Mouse (Mus musculus) heart, postnatal 36 days (tissue): ENCODE results near the gene Rabl6. TPM values are rescaled to one million over a fixed set of nuclear protein-coding genes. Genes with fewer than 3 reads are reported as not detected.
"Not testable (repeated sequence)": the region's sequence is repeated elsewhere in the genome, so short reads cannot be mapped to it uniquely, and the experiment has no call there.

Experiments used
- DNase-seq, 2 experiments: peaks; one replicate each; pipeline ENCODE4 v3.0.0; 2021 to 2022
- intact Hi-C: fragments of 180-260 bp; cut with DNase I; formaldehyde crosslinking; loops from one replicate; pipeline ENCODE4 v1.15.1; 2025
- total RNA-seq, 2 experiments: library from RNA; stranded (reverse); gene quantifications; 2 replicates each; pipeline ENCODE4 v1.2.3; 2021

The Rabl6 gene
- total RNA-seq, 2 experiments from 2014 or later = 60.9 to 62.5 TPM

DNA sequence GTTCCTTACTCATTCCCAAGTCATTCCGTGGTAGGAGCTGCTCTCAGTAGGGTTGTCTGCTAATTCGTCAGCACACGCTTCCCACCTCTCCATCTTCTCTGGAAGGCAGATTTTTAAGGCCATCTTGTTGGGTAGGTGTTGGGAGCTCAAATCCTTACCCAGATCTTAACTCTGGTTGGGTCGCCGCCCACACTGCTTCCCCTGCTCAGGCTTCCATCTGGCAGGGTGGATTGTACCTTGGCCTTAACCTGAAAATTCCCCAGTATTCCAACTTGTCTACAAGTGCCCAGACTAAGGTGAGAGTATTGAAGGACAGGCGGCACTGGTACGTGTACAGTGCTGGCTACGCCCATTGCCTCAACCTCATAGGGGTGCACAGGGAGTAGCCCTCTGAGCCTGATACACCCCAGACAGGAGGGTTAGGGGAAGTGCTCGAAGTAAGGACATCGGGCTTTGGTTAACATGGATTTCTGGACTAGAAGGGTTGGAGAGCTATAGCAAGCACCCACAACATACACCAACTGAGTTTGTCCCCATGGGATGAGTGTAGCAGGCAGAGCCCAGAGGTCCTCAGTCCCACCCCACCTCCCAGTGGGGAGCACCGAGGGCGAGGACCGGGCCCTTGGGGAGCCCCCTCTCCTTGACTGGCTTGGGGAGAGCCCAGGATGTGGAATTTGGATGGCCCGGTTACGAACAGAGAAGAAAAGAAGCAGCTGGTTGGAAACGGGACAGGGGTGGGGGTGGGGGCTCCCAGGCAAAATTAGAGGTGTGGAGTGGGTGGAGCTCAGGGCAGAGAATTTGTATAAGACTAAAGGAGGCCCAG, 32.1 kb downstream of the Rabl6 start:
- no peak for DNase-seq
- intact Hi-C loops = no loop called here

DNA sequence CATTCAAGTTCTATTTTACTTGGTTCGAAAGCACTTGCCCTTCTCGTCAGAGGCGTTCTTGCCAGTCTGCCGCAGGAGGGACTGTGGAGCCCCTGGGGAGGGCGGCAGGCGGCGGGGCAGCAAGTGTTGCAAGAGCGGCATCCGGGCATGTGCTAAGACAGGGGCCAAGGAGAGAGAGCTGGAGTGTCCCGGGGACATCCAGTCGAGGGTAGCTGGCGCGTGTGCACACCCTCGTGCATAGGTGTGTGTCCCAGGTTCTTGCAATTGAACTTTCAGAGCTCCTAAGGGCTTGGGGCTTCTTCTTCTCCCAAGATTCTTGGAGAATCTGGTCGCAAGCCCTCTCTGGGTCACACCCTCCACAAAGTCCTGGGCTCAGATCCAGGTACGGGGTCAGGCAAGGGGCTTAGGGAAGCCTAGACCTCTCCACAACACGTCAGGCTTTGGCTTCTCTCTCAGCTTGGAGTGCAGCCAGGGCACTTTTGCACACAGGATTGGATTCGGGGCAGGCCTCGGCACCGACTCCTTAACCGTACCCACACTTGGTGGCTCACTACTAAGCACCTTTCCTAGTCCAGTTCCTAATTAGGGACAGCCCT, 32.8 kb downstream of the Rabl6 start:
- intact Hi-C loops = no loop called here
- DNase-seq = peak; percentile 46

DNA sequence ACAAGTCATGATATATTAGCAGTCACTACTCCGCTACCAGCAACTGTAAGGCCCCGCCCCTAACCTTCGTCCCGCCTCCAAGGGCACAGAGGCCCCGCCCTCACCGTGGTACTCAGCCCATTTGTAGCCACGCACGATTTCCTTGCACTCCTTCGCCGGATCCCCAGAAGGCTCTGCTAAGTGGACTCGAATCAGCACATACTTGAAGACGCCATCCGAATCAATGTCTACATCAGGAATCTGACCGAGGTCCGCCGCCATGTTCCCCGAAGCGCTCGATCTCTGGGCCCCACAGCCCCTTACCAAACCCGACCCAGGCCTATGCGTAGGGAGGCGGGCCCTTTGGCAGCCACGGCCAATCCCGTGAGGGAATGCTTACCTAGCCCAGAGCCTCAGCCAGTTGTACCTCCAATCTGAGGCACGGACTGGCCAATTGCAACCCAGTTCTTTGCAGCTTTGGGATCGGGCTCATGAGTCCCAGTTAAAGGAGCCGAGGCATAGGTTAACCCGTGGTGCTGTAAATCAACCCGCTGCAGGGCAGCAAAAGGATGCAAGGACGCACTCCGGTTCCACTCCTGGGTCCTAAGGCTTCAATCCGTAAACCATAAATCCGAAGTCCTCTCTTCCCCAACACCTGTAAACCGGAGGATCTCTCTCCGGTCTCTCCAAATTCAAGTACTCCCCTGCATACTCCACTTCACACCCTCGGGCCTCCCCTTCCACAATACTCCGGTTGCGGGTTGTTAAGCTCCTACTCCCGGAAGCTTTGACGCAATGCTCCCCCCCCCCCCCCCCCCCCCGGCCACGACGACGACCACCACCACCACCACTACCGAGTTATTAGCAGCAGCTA, 33.5 kb downstream of the Rabl6 start, which contains the start of the genes Mamdc4 and Phpt1:
Mamdc4 (minus strand) TSS at position 267 of the 853 bp plus-strand sequence.
Phpt1 (minus strand) TSS at position 646 of the 853 bp plus-strand sequence.
- intact Hi-C loops = no loop called here
- DNase-seq = peak; percentile 96 to 98

DNA sequence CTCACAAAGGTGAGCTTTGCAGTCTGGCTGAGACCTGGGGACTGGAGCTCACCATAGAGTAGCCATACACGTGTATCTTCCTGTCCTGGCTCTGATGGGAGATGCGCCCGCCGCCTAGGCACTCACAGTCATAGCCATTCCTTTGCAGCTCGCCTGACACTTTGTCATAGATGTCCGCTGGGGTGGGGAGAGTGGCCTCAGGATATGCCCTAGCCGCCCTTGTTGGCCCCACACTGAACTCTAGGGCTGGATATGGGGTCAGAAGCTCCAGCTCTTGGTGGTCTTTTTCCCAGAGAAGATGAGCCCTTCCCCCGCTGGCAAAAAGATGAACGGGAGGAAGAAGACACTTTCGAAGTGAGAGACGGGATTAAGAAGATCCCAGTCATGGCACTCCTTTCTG, 34.2 kb downstream of the Rabl6 start:
- intact Hi-C loops = no loop called here
- DNase-seq = no peak

DNA sequence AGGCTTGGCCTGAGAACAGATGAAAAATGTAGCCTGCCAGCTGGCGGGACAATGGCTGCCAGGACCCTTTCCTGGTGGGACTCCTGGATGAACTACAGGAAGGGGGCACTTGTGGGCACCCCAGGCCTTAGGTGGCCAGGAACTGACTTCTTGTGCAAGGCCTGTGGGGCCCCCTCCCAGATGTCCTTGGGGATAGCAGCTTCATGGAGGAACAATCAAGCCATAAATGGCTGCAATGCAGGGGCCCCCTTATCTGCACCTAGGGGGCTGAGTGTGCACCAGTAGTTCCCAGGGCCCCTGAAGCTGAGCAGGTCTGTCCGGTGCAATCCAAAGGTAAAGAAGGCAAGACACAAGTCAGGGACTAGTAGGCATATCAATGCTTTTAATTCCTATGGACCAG, 35.3 kb downstream of the Rabl6 start:
- intact Hi-C loops = no loop called here
- no peak for DNase-seq

DNA sequence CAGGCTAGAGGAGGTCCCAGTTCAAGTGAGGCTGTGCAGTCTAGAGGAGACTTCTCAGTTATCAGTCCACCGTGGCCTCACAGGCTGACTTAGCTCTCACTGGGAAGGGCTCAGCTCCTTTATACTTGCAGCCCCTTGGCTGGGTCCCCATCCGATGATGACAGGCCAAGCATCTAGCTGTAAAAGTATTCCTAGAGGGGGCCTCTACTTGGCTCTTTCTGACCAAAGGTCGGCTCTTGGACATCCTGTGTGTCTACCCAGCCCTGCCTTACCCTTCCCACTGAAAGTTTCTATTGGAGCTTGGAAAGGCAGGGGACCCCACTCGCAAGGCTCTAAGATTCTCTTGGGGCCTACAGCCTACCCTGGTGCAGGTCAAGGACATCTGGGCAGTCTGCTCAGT, 37.1 kb downstream of the Rabl6 start:
- no peak for DNase-seq
- intact Hi-C loops = no loop called here

DNA sequence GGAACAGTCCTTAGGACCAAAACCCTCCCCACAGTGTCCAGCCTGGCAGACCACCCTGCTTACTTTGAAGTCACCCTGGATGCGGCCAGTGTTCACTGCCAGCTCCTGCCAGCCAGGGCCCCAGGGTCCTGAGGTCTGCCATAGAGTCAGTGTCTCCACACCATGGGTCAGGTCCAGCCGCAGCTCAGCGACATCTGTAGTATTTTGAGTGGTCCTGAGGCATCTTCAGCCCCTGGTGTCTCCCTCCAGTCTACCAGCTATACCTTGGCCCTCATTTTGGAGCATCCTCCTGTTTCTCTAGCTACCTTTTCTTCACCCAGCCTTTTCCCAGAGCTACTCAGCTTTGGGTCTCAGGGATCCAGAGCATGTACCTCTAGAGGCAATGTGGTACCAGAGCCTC, 39.0 kb downstream of the Rabl6 start:
- no peak for DNase-seq
- intact Hi-C loops = no loop called here

DNA sequence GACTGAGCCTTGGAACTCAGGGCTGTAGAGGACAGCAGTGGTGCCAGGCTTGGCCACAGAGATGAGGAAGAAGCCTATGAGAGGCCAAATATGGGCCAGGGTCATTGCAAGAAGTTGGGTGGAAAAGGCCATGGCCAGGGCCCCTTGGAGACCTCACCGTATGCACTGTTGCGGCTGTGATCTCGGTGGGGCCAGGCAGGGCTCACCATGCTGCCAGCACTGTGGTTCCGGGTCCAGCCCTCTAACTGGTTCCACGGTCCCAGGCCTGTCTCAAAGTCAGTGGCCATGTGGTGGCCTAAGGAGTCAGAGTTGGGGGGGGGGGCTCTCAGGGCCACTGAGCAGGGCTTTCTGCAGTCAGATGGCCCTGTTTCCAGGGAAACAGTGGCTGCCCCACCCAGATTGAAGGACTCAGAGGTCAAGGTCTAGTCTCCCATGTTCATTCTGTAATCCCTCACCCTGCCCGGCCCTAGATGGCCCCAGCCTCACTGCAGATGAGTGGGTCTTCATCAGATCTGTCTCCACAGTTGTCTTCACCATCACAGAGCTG, 39.8 kb downstream of the Rabl6 start:
- intact Hi-C loops = no loop called here
- DNase-seq = no peak

DNA sequence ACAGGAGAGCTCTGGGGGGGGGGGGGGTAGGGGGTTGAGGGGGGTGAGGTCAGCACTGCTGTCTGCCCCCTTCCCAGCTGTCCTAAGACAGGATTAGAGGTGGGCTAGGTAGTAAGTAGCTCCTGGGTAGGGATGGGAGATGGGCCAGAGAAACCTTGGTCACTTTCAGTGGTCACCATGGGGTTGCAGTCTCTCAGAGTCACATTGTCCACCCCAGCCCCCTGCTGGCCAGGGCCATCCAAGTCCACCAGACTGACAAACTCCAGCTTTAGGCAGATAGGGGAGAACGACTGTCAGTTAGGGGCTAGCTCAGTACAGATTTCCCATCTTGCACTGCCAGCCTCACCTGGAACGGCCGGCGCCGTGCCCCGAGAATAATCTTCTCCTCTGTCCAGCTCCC, 41.8 kb downstream of the Rabl6 start:
- intact Hi-C loops = no loop called here
- DNase-seq = no peak

DNA sequence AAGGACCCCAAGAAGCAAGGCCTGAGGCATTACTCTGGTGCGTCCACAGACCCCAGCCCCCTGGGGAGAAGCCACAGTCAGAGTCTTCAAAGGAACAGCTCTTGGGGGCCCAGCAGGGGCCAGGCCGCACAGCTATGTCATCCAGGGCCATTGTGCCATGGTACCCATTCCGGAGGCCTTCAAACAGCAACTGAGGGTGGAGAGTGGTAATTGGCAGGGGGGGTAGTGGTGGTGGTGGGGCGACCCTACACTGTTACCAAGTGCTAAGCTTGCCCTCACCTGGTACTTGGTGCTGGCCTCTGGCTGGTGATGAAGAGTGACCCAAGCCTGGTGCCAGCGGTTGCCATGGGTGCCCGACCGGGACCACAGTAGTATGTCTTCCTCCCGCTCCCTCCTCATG, 42.6 kb downstream of the Rabl6 start:
- DNase-seq = no peak
- intact Hi-C loops = no loop called here

DNA sequence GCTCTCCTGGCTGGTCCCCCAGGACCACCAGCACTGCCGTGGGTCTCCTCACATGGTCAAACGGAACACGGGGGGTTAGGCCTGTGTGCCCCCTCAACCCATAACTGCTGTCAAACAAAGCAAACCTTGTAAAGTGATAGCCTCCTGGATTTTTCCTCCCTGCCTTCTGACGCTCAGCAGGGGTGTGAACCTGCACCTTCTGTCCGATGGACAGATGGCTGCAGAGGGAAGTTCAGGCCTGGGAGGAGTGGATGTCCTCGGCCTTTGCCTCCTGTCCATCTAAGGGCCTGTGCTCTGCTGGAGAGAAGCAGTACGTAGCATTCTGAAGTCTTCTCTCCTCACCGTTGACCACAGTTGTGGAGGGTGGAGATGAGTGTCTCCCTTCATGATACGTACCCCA, 46.4 kb downstream of the Rabl6 start:
- DNase-seq = no peak
- intact Hi-C loops = no loop called here

DNA sequence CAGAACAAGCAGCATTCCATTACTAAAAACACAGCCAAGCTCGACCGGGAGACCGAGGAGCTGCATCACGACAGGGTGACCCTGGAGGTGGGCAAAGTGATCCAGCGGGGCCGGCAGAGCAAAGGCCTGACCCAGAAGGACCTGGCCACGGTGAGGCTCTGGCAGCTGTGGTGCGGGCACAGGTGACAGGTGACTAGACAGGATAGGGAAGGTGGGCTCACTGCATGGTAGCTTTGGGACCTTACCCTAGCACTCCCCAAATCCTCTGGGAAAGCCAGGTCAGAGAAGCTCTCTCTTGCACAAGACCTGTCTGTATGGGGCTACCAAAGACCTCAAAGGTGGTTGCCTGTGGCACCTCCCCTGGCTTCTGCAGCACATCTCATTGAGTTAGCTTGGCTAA, 47.8 kb downstream of the Rabl6 start:
- no peak for DNase-seq
- intact Hi-C loops = no loop called here

DNA sequence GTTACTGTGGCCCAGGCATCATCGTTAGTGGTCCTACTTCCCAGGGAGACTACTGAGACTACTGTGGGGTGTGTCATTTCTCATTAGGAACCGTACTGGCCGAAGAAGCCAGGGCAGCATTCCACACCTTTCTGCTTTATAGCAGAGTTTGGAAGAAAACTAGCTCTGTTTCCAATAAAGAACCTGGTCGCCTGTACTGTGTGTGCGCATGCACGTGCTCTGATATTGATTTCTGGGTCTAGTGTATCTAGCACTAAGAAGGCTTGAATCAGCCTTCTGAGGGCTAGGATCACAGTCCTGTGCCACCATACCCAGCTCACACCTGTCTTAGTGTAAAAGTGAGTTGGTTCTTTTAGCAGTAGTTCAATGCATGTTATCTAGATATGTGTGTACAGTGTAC, 49.5 kb downstream of the Rabl6 start:
- no peak for DNase-seq
- intact Hi-C loops = no loop called here

DNA sequence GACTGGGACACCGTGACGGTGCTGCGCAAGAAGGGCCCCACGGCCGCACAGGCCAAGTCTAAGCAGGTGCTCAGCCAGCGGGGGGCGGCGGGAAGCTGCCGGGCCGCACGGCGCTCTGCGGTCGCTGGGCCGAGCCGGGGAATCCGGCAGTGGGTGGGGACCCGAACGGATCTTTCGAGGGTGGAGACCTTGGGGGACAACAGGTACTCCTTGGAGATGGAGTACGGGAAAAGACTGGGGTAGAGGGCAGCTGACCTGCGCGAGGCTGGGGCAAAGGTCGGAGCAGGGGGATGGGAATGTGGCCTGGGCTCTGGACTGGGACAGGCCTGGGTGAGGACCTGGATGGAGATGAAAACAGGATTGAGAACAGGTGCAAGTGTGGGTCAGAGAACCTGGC, 50.4 kb downstream of the Rabl6 start:
- no peak for DNase-seq
- intact Hi-C loops = no loop called here

DNA sequence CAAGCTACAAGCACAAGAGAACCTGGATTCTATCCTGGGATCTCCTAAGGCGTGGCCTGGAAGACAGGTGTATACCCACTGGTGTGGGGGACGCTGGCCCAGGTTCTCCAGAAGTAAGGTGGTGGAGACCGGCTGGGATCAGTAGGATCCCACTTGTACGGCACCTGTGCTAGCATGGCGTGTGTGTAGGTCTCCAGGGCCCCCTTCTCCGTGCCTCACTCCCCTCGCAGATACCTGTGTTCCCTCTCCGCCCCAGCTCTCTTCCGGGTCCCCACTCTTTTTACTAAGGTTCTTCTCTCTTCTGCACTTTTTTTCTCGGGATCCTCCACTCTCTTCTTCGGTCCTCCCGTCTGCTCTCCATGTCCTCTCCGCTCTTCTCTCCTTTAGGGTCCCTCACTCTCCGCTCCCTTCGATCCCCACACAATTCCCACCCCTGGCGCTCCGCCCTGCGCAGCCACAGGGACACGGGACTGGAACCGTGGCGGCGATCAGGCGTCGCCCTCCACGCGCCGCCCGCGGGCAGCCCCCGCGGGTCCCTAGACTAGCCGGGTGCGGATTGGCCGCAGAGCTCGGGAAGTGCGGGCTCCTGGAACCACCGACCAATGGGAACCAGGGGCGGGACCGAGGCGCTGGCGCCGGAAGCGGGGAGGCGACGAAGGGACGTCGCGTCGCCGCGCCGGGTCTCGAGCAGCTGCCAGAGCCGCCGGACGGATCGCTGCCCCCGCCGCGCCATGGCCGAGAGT, 50.9 kb downstream of the Rabl6 start, which contains the start of gene Edf1:
Edf1 (plus strand) TSS at position 627 of the 743 bp plus-strand sequence.
- intact Hi-C loops = no loop called here

DNA sequence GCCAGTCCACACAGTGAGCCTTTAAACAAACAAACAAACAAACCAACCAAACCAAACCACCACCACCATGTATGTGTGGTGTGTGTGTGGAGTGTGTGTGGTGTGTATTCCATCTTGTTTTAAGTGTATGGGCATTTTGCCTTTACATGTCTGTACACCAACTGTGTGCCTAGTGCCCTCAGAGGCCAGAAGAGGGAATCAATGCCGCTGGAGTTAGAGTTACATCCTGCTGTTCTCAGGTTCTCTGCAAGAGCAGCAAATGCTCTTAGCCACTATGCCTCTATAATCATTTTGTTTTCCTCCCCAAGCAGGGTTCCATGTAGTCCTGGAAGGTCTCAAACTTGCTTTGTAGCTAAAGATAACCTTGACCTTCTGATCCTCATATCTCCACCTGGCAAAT, 52.0 kb downstream of the Rabl6 start:
- intact Hi-C loops = no loop called here
- no peak for DNase-seq

More for the DNA sequence above, 50.9 kb downstream of the Rabl6 start, which contains the start of gene Edf1:
- peak; percentile 94 to 96 for DNase-seq

DNA sequence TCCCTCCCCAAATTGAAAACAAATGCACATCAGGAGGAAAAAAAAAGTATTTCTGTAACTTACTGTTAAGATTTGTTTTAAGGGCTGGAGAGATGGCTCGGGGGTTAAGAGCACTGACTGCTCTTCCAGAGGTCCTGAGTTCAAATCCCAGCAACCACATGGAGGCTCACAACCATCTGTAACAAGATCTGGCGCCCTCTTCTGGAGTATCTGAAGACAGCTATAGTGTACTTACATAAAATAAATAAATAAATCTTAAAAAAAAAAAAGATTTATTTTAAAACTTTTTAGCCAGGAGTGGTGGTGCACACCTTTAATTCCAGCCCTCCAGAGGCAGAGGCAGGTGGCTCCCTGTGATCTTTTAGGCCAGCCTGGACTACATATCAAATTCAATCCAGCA, 52.8 kb downstream of the Rabl6 start:
- DNase-seq, intact Hi-C loops: not testable (repeated sequence)

DNA sequence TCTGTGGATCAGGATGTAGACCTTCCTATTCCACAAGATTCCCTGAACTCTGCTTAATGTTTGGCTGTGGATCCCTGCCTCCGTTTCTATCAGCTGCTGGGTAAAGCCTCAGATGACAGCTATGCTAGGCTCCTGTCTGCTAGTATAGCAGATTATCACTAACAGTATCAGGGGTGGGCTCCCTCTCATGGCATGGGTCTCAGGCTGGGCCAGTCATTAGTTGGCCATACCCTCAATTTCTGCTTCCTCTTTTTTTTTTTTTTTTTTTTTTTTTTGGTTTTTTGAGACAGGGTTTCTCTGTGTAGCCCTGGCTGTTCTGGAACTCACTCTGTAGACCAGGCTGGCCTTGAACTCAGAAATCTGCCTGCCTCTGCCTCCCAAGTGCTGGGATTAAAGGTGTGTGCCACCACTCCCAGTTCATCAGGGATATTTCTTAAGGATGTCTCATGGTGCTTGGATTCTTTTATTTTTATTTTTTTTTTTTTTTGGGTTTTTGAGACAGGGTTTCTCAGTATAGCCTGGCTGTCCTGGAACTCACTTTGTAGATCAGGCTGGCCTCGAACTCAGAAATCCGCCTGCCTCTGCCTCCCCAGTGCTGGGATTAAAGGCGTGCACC, 55.0 kb downstream of the Rabl6 start:
- DNase-seq, intact Hi-C loops: not testable (repeated sequence)

DNA sequence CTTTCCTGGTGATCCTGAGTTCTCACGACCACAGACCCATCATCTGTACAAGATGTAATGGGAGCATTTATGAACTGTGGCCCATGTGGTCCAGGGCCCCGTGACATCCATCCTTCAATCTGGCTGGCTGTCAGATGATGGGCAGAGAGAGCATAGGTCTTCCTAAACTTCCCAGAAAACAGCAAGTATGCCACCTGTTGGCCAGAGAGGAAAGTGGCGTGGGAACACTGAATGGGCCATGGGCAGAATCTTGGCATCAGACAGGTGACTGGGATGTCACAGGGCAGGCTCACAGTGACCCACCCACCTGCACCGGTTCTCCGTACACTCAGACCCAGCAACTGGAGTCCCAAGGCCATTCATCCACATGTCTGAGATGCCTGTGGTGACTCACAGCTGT, 57.1 kb downstream of the Rabl6 start:
- DNase-seq = peak; percentile 39 to 57
- intact Hi-C loops = loop anchor here (1.0 to 2.0 kb wide), 2 partner anchors 41 to 128 kb away; partner anchors contain the start of gene Fut7
